Mouse (Mus musculus): ENCODE results near the gene Tmem33. TPM values are rescaled to one million over a fixed set of nuclear protein-coding genes. Genes with fewer than 3 reads are reported as not detected.

Gene Tmem33
- polyA plus RNA-seq, 1 experiment from 2014 or later: 106 TPM

GRCm38 (mm10) chr5:67227261-67227660 lies 33.1 kb upstream of the Tmem33 start:
- no peak for ATAC-seq (ENCODE audit: low FRiP score, low read depth)
- WGBS: 6% methylated on average over 11 of the region's 11 CpGs
- Histone ChIP-seq H3K9me3 (0 out of 2 replicates have a peak, but pooled peaks cover 8% of the 10 kb centered on the region), H3K9ac (replicated peaks) (no peak overlapping the region), H3K4me2 (replicated peaks) (no peak overlapping the region), H3K4me3 (no peak overlapping the region), H3K27ac (replicated peaks) (no peak overlapping the region), H3K4me1 (peaks cover 35% of the 10 kb centered on the region), H3K27me3 (peaks cover 97% of the 10 kb centered on the region), H3K36me3 (no peaks in the 10 kb centered on the region)

GRCm38 (mm10) chr5:67227682-67228444 lies 32.5 kb upstream of the Tmem33 start:
- 3% methylated on average over 15 of the region's 15 CpGs for WGBS
- ATAC-seq (ENCODE audit: low FRiP score, low read depth): no peak
- no peaks in the 10 kb centered on the region for H3K36me3 ChIP-seq
- no peak overlapping the region for H3K27ac ChIP-seq (replicated peaks)
- H3K9me3 ChIP-seq: 0 out of 2 replicates have a peak, but pooled peaks cover 8% of the 10 kb centered on the region
- no peak overlapping the region for H3K9ac ChIP-seq (replicated peaks)
- H3K4me2 ChIP-seq (replicated peaks): no peak overlapping the region
- H3K27me3 ChIP-seq: peaks cover 97% of the 10 kb centered on the region
- H3K4me3 ChIP-seq: no peak overlapping the region
- H3K4me1 ChIP-seq: peaks cover 29% of the 10 kb centered on the region

GRCm38 (mm10) chr5:67234682-67235081 lies 25.7 kb upstream of the Tmem33 start:
- H3K27ac ChIP-seq (replicated peaks): no peak overlapping the region
- H3K4me3 ChIP-seq: no peak overlapping the region
- no peak overlapping the region for H3K9ac ChIP-seq (replicated peaks)
- 48% methylated on average over 4 of the region's 4 CpGs for WGBS
- ATAC-seq (ENCODE audit: low FRiP score, low read depth): no peak
- H3K9me3 ChIP-seq: no peaks in the 10 kb centered on the region
- H3K36me3 ChIP-seq: no peaks in the 10 kb centered on the region
- H3K4me1 ChIP-seq: peaks cover 16% of the 10 kb centered on the region
- H3K4me2 ChIP-seq (replicated peaks): no peak overlapping the region
- peaks cover 80% of the 10 kb centered on the region for H3K27me3 ChIP-seq

GRCm38 (mm10) chr5:67235462-67235861 lies 24.9 kb upstream of the Tmem33 start:
- 60% methylated on average over 3 of the region's 3 CpGs for WGBS
- Histone ChIP-seq H3K27ac (replicated peaks) (no peak overlapping the region), H3K9me3 (no peaks in the 10 kb centered on the region), H3K9ac (replicated peaks) (no peak overlapping the region), H3K36me3 (no peaks in the 10 kb centered on the region), H3K4me2 (replicated peaks) (no peak overlapping the region), H3K4me1 (peaks cover 8% of the 10 kb centered on the region), H3K27me3 (peaks cover 80% of the 10 kb centered on the region), H3K4me3 (no peak overlapping the region)
- no peak for ATAC-seq (ENCODE audit: low FRiP score, low read depth)

GRCm38 (mm10) chr5:67236601-67237000 lies 23.8 kb upstream of the Tmem33 start:
- Histone ChIP-seq H3K4me2 (replicated peaks) (no peak overlapping the region), H3K36me3 (no peaks in the 10 kb centered on the region), H3K9ac (replicated peaks) (no peak overlapping the region), H3K4me3 (no peak overlapping the region), H3K9me3 (no peaks in the 10 kb centered on the region), H3K27ac (replicated peaks) (no peak overlapping the region), H3K4me1 (no peaks in the 10 kb centered on the region), H3K27me3 (peaks cover 69% of the 10 kb centered on the region)
- 94% methylated on average over 3 of the region's 3 CpGs for WGBS
- ATAC-seq (ENCODE audit: low FRiP score, low read depth): no peak

GRCm38 (mm10) chr5:67238303-67238702 lies 22.1 kb upstream of the Tmem33 start:
- Histone ChIP-seq H3K9me3 (no peaks in the 10 kb centered on the region), H3K27me3 (peaks cover 55% of the 10 kb centered on the region), H3K9ac (replicated peaks) (no peak overlapping the region), H3K4me3 (no peak overlapping the region), H3K4me1 (no peaks in the 10 kb centered on the region), H3K36me3 (no peaks in the 10 kb centered on the region), H3K4me2 (replicated peaks) (no peak overlapping the region), H3K27ac (replicated peaks) (no peak overlapping the region)
- ATAC-seq (ENCODE audit: low FRiP score, low read depth): no peak
- 8% methylated on average over 1 of the region's 1 CpGs for WGBS

GRCm38 (mm10) chr5:67241713-67242112 lies 18.7 kb upstream of the Tmem33 start:
- no peaks in the 10 kb centered on the region for H3K36me3 ChIP-seq
- H3K4me2 ChIP-seq (replicated peaks): no peak overlapping the region
- no peak overlapping the region for H3K27ac ChIP-seq (replicated peaks)
- no peaks in the 10 kb centered on the region for H3K9me3 ChIP-seq
- H3K4me3 ChIP-seq: no peak overlapping the region
- H3K27me3 ChIP-seq: peaks cover 36% of the 10 kb centered on the region
- no peaks in the 10 kb centered on the region for H3K4me1 ChIP-seq
- no peak for ATAC-seq (ENCODE audit: low FRiP score, low read depth)
- no peak overlapping the region for H3K9ac ChIP-seq (replicated peaks)
- WGBS: 73% methylated on average over 6 of the region's 6 CpGs

- Histone ChIP-seq H3K27me3 (peaks cover 31% of the 10 kb centered on the region), H3K4me3 (no peak overlapping the region), H3K4me1 (no peaks in the 10 kb centered on the region), H3K9me3 (no peaks in the 10 kb centered on the region), H3K4me2 (replicated peaks) (no peak overlapping the region), H3K27ac (replicated peaks) (no peak overlapping the region), H3K36me3 (no peaks in the 10 kb centered on the region), H3K9ac (replicated peaks) (no peak overlapping the region)
- ATAC-seq (ENCODE audit: low FRiP score, low read depth): no peak
- WGBS: 87% methylated on average over 5 of the region's 5 CpGs
Observed at GRCm38 (mm10) chr5:67243231-67243630, 17.1 kb upstream of the Tmem33 start.

- peaks cover 3% of the 10 kb centered on the region; the same call in 1 of the 2 replicates for H3K27me3 ChIP-seq
- H3K9me3 ChIP-seq: no peaks in the 10 kb centered on the region
- H3K27ac ChIP-seq (replicated peaks): no peak overlapping the region
- no peak overlapping the region for H3K9ac ChIP-seq (replicated peaks)
- H3K4me1 ChIP-seq: no peaks in the 10 kb centered on the region
- 86% methylated on average over 4 of the region's 4 CpGs for WGBS
- no peak overlapping the region for H3K4me3 ChIP-seq
- no peak for ATAC-seq (ENCODE audit: low FRiP score, low read depth)
- no peaks in the 10 kb centered on the region for H3K36me3 ChIP-seq
- no peak overlapping the region for H3K4me2 ChIP-seq (replicated peaks)
Observed at GRCm38 (mm10) chr5:67252261-67252660, 8.1 kb upstream of the Tmem33 start.

- Histone ChIP-seq H3K9me3 (no peaks in the 10 kb centered on the region), H3K27ac (replicated peaks) (no peak overlapping the region), H3K36me3 (no peaks in the 10 kb centered on the region), H3K4me2 (replicated peaks) (no peak overlapping the region), H3K9ac (replicated peaks) (no peak overlapping the region), H3K4me1 (peaks cover 4% of the 10 kb centered on the region), H3K4me3 (no peak overlapping the region), H3K27me3 (no peaks in the 10 kb centered on the region; the same call in 1 of the 2 replicates)
- no peak for ATAC-seq (ENCODE audit: low FRiP score, low read depth)
- WGBS: 75% methylated on average over 8 of the region's 8 CpGs
Observed at GRCm38 (mm10) chr5:67255664-67256063, 4.7 kb upstream of the Tmem33 start.

GRCm38 (mm10) chr5:67258473-67258872 lies 1.9 kb upstream of the Tmem33 start:
- no peaks in the 10 kb centered on the region for H3K36me3 ChIP-seq
- no peak overlapping the region for H3K9ac ChIP-seq (replicated peaks)
- ATAC-seq (ENCODE audit: low FRiP score, low read depth): no peak
- no peak overlapping the region for H3K27ac ChIP-seq (replicated peaks)
- H3K4me3 ChIP-seq: no peak overlapping the region
- H3K4me1 ChIP-seq: peaks cover 18% of the 10 kb centered on the region
- no peak overlapping the region for H3K4me2 ChIP-seq (replicated peaks)
- H3K27me3 ChIP-seq: no peaks in the 10 kb centered on the region; the same call in 1 of the 2 replicates
- no peaks in the 10 kb centered on the region for H3K9me3 ChIP-seq
- WGBS: 89% methylated on average over 9 of the region's 9 CpGs

- Histone ChIP-seq H3K9me3 (no peaks in the 10 kb centered on the region), H3K27ac (replicated peaks) (no peak overlapping the region), H3K4me3 (peak overlapping the region; percentile 91), H3K4me2 (replicated peaks) (peak overlapping the region; percentile 80), H3K4me1 (peaks cover 18% of the 10 kb centered on the region), H3K27me3 (no peaks in the 10 kb centered on the region; the same call in 1 of the 2 replicates), H3K36me3 (peaks cover 13% of the 10 kb centered on the region), H3K9ac (replicated peaks) (peak overlapping the region; percentile 43)
- peak; percentile 20; the same call in 1 of the 2 replicates for ATAC-seq (ENCODE audit: low FRiP score, low read depth)
- under 1% methylated on average over 9 of the region's 9 CpGs for WGBS
Observed at GRCm38 (mm10) chr5:67260159-67260530, 220 bp upstream of the Tmem33 start.

All from midbrain, embryonic 12.5 days (tissue).